Mouse (Mus musculus) B cell, adult 2 months (primary cell): ENCODE measurements around the gene Smurf1.

Source experiments
- DNase-seq, 2 experiments: peaks; one replicate each; pipeline ENCODE4 v3.0.0; 2022

Smurf1 gene

GRCm38 (mm10) chr5:144954432-144954831, 11.2 kb downstream of the Smurf1 start:
- no peak for DNase-seq

- DNase-seq: no peak
Measured at GRCm38 (mm10) chr5:144952592-144952991, 13.1 kb downstream of the Smurf1 start.

GRCm38 (mm10) chr5:144950428-144951051, 15.1 kb downstream of the Smurf1 start:
- DNase-seq: no peak

- DNase-seq: no peak
Measured at GRCm38 (mm10) chr5:144949856-144950255, 15.8 kb downstream of the Smurf1 start.

- no peak for DNase-seq
Measured at GRCm38 (mm10) chr5:144948422-144948821, 17.2 kb downstream of the Smurf1 start.

GRCm38 (mm10) chr5:144948002-144948401, 17.6 kb downstream of the Smurf1 start:
- DNase-seq: no peak

- no peak for DNase-seq
Measured at GRCm38 (mm10) chr5:144946032-144946431, 19.6 kb downstream of the Smurf1 start.

GRCm38 (mm10) chr5:144944932-144945331, 20.7 kb downstream of the Smurf1 start:
- DNase-seq: no peak

GRCm38 (mm10) chr5:144944370-144944769, 21.3 kb downstream of the Smurf1 start:
- no peak for DNase-seq

- DNase-seq: no peak
Measured at GRCm38 (mm10) chr5:144943346-144943745, 22.3 kb downstream of the Smurf1 start.

GRCm38 (mm10) chr5:144942431-144942830, 23.2 kb downstream of the Smurf1 start:
- DNase-seq: no peak

GRCm38 (mm10) chr5:144940904-144941303, 24.7 kb downstream of the Smurf1 start:
- no peak for DNase-seq

- DNase-seq: no peak
Measured at GRCm38 (mm10) chr5:144937304-144937703, 28.3 kb downstream of the Smurf1 start.

- DNase-seq: no peak
Measured at GRCm38 (mm10) chr5:144933486-144933885, 32.2 kb downstream of the Smurf1 start.

- no peak for DNase-seq
Measured at GRCm38 (mm10) chr5:144931841-144932240, 33.8 kb downstream of the Smurf1 start.

- no peak for DNase-seq
Measured at GRCm38 (mm10) chr5:144928856-144929713, 36.6 kb downstream of the Smurf1 start.

- DNase-seq: no peak
Measured at GRCm38 (mm10) chr5:144926275-144926674, 39.4 kb downstream of the Smurf1 start.

- no peak for DNase-seq
Measured at GRCm38 (mm10) chr5:144923351-144923750, 42.3 kb downstream of the Smurf1 start.

- no peak for DNase-seq
Measured at GRCm38 (mm10) chr5:144919790-144920189, 45.9 kb downstream of the Smurf1 start.

GRCm38 (mm10) chr5:144919194-144919593, 46.5 kb downstream of the Smurf1 start:
- DNase-seq: no peak

GRCm38 (mm10) chr5:144918204-144918603, 47.4 kb downstream of the Smurf1 start:
- DNase-seq: no peak

GRCm38 (mm10) chr5:144917172-144917571, 48.5 kb downstream of the Smurf1 start:
- no peak for DNase-seq

GRCm38 (mm10) chr5:144915828-144916227, 49.8 kb downstream of the Smurf1 start:
- no peak for DNase-seq

- no peak for DNase-seq
Measured at GRCm38 (mm10) chr5:144914433-144914906, 51.2 kb downstream of the Smurf1 start.
